In genomic region chr7:99151342-99151741, GRCm38 (mm10) we compare ENCODE assay signal across 8 mouse cellular contexts. TPM values are rescaled to one million over a fixed set of nuclear protein-coding genes. Genes with fewer than 3 reads are reported as not detected.
DNase-seq lines count a peak whose midpoint lies in the region; ATAC-seq and TF ChIP-seq lines count a peak whose summit lies in the region.

No protein-coding gene starts in this region.

- H3K27me3 ChIP-seq in embryonic facial prominence, embryonic 15.5 days, result no peaks in the 10 kb centered on the region
- H3K27me3 ChIP-seq in heart, embryonic 12.5 days (replicated peaks), result no peaks in the 10 kb centered on the region
- H3K27me3 ChIP-seq in kidney, postnatal 0 days (ENCODE audit: insufficient read depth, low read length), result no peaks in the 10 kb centered on the region
- H3K27me3 ChIP-seq in liver, embryonic 11.5 days (replicated peaks; ENCODE audit: control insufficient read depth, insufficient read depth, low read length), result no peaks in the 10 kb centered on the region
- H3K27me3 ChIP-seq in stomach, embryonic 15.5 days (replicated peaks), result no peaks in the 10 kb centered on the region

- H3K27ac ChIP-seq in embryonic facial prominence, embryonic 15.5 days (replicated peaks), result no peak overlapping the region
- no peak overlapping the region for H3K27ac ChIP-seq in heart, embryonic 12.5 days (ENCODE audit: poor library complexity, severe bottlenecking)
- H3K27ac ChIP-seq in kidney, postnatal 0 days, result no peak overlapping the region
- H3K27ac ChIP-seq in liver, embryonic 11.5 days (ENCODE audit: low read depth, low read length), result no peak overlapping the region
- no peak overlapping the region for H3K27ac ChIP-seq in stomach, embryonic 15.5 days

- H3K36me3 ChIP-seq in embryonic facial prominence, embryonic 15.5 days, result no peaks in the 10 kb centered on the region
- no peaks in the 10 kb centered on the region for H3K36me3 ChIP-seq in heart, embryonic 12.5 days
- no peaks in the 10 kb centered on the region for H3K36me3 ChIP-seq in kidney, postnatal 0 days (ENCODE audit: insufficient read depth, low read length)
- H3K36me3 ChIP-seq in liver, embryonic 11.5 days (ENCODE audit: control insufficient read depth, insufficient read depth, low read length), result no peaks in the 10 kb centered on the region
- H3K36me3 ChIP-seq in stomach, embryonic 15.5 days, result no peaks in the 10 kb centered on the region; the same call in 1 of the 2 replicates

- peak; percentile 97 for DNase-seq in A20 (ENCODE audit: low read depth, low spot score)
- peak; percentile 76 to 93 for DNase-seq in adrenal gland, postnatal 4 days (ENCODE audit: low spot score in 2 of 2)
- DNase-seq in kidney, postnatal 0 days (ENCODE audit: low spot score), result peak; percentile 98
- peak; percentile 85 for DNase-seq in liver, embryonic 11.5 days (ENCODE audit: low spot score)
- DNase-seq in neural tube, embryonic 10.5 days (ENCODE audit: extremely low spot score, low spot score), result peak; percentile 92

- H3K9ac ChIP-seq in embryonic facial prominence, embryonic 15.5 days, result no peak overlapping the region
- H3K9ac ChIP-seq in heart, embryonic 12.5 days, result no peak overlapping the region
- H3K9ac ChIP-seq in kidney, postnatal 0 days (ENCODE audit: low read depth, low read length), result no peak overlapping the region
- H3K9ac ChIP-seq in liver, embryonic 11.5 days (ENCODE audit: low read depth, low read length), result no peak overlapping the region
- H3K9ac ChIP-seq in stomach, embryonic 15.5 days, result no peak overlapping the region

- peak; percentile 100 for TF ChIP-seq CTCF in kidney, postnatal 0 days (IDR thresholded peaks at IDR 0.05; ENCODE audit: low read depth)

- 9% methylated on average over 7 of the region's 7 CpGs for WGBS in embryonic facial prominence, embryonic 15.5 days
- 5% methylated on average over 7 of the region's 7 CpGs for WGBS in heart, embryonic 12.5 days
- 8% methylated on average over 7 of the region's 7 CpGs for WGBS in kidney, postnatal 0 days
- 5% methylated on average over 7 of the region's 7 CpGs for WGBS in liver, embryonic 11.5 days
- 8% methylated on average over 7 of the region's 7 CpGs for WGBS in stomach, embryonic 15.5 days

- H3K4me1 ChIP-seq in embryonic facial prominence, embryonic 15.5 days, result peaks cover 20% of the 10 kb centered on the region
- H3K4me1 ChIP-seq in heart, embryonic 12.5 days (replicated peaks), result peaks cover 31% of the 10 kb centered on the region
- H3K4me1 ChIP-seq in kidney, postnatal 0 days (replicated peaks; ENCODE audit: insufficient read depth, low read length), result peaks cover 10% of the 10 kb centered on the region
- H3K4me1 ChIP-seq in liver, embryonic 11.5 days (replicated peaks; ENCODE audit: control insufficient read depth, insufficient read depth, low read length), result peaks cover 21% of the 10 kb centered on the region
- H3K4me1 ChIP-seq in stomach, embryonic 15.5 days, result peaks cover 17% of the 10 kb centered on the region

- no peak overlapping the region for H3K4me2 ChIP-seq in embryonic facial prominence, embryonic 15.5 days (replicated peaks)
- H3K4me2 ChIP-seq in heart, embryonic 12.5 days, result no peak overlapping the region
- H3K4me2 ChIP-seq in kidney, postnatal 0 days (ENCODE audit: low read length), result no peak overlapping the region
- no peak overlapping the region for H3K4me2 ChIP-seq in liver, embryonic 11.5 days
- no peak overlapping the region for H3K4me2 ChIP-seq in stomach, embryonic 15.5 days

- no peak overlapping the region for H3K4me3 ChIP-seq in embryonic facial prominence, embryonic 15.5 days (replicated peaks)
- no peak overlapping the region for H3K4me3 ChIP-seq in heart, embryonic 12.5 days
- H3K4me3 ChIP-seq in kidney, postnatal 0 days (replicated peaks; ENCODE audit: low read depth, low read length), result no peak overlapping the region
- H3K4me3 ChIP-seq in liver, embryonic 11.5 days (ENCODE audit: low read depth, low read length), result no peak overlapping the region
- H3K4me3 ChIP-seq in stomach, embryonic 15.5 days (replicated peaks), result no peak overlapping the region

- ATAC-seq in embryonic facial prominence, embryonic 15.5 days (ENCODE audit: insufficient number of reproducible peaks, low FRiP score, low TSS enrichment, low read depth), result peak; percentile 59; the same call in 1 of the 2 replicates
- ATAC-seq in heart, embryonic 12.5 days (ENCODE audit: insufficient number of reproducible peaks, low FRiP score), result peak; percentile 69
- ATAC-seq in kidney, postnatal 0 days (replicated peaks; ENCODE audit: low FRiP score, low read depth), result peak; percentile 67
- ATAC-seq in liver, embryonic 11.5 days (replicated peaks; ENCODE audit: low FRiP score), result peak; percentile 56
- ATAC-seq in stomach, embryonic 15.5 days (ENCODE audit: insufficient read depth, low FRiP score, low read depth), result peak; percentile 67

- H3K9me3 ChIP-seq in embryonic facial prominence, embryonic 15.5 days (replicated peaks), result no peaks in the 10 kb centered on the region
- H3K9me3 ChIP-seq in heart, embryonic 12.5 days (replicated peaks), result no peaks in the 10 kb centered on the region
- H3K9me3 ChIP-seq in kidney, postnatal 0 days (replicated peaks; ENCODE audit: low read length), result no peaks in the 10 kb centered on the region
- H3K9me3 ChIP-seq in liver, embryonic 11.5 days (ENCODE audit: control insufficient read depth, low read length), result no peaks in the 10 kb centered on the region
- H3K9me3 ChIP-seq in stomach, embryonic 15.5 days, result no peaks in the 10 kb centered on the region

RNA-seq across cellular contexts. Expression of gene Uvrag, which starts 10.4 kb away (rescaled TPM):
- 10 to 100 TPM; 32.5 to 43.8 TPM for total RNA-seq in adrenal gland, postnatal 4 days (2021)
- 17.3 and 18.9 TPM in 2 replicates for polyA plus RNA-seq in embryonic facial prominence, embryonic 15.5 days (2015; fragmentation: Nextera tagmentation; extraction: Ambion mirVana)
- polyA plus RNA-seq in heart, embryonic 12.5 days (2016; fragmentation: Nextera tagmentation; extraction: Ambion mirVana), result 18.8 and 19.6 TPM in 2 replicates
- 19.0 and 21.6 TPM in 2 replicates for polyA plus RNA-seq in kidney, postnatal 0 days (2015; fragmentation: Nextera tagmentation; extraction: Ambion mirVana)
- 14.5 and 16.2 TPM in 2 replicates for polyA plus RNA-seq in liver, embryonic 11.5 days (2014; fragmentation: Nextera tagmentation; extraction: Ambion mirVana)
- polyA plus RNA-seq in stomach, embryonic 15.5 days (2015; fragmentation: Nextera tagmentation; extraction: Ambion mirVana), result 19.1 and 19.4 TPM in 2 replicates

RNA-seq across cellular contexts. Expression of gene Dgat2, which starts 31.2 kb away (rescaled TPM):
- total RNA-seq in adrenal gland, postnatal 4 days (2021), result 10 to 100 TPM; 34.5 to 55.3 TPM
- 81.8 and 98.5 TPM in 2 replicates for polyA plus RNA-seq in embryonic facial prominence, embryonic 15.5 days (2015; fragmentation: Nextera tagmentation; extraction: Ambion mirVana)
- polyA plus RNA-seq in heart, embryonic 12.5 days (2016; fragmentation: Nextera tagmentation; extraction: Ambion mirVana), result 10.0 and 10.3 TPM in 2 replicates
- polyA plus RNA-seq in kidney, postnatal 0 days (2015; fragmentation: Nextera tagmentation; extraction: Ambion mirVana), result 53.1 and 57.3 TPM in 2 replicates
- polyA plus RNA-seq in liver, embryonic 11.5 days (2014; fragmentation: Nextera tagmentation; extraction: Ambion mirVana), result 59.9 and 60.1 TPM in 2 replicates
- polyA plus RNA-seq in stomach, embryonic 15.5 days (2015; fragmentation: Nextera tagmentation; extraction: Ambion mirVana), result 70.2 and 72.0 TPM in 2 replicates
